Comparison of ENCODE assay signal across 8 mouse cellular contexts in genomic region chr6:88199001-88199717, GRCm38 (mm10). TPM values are rescaled to one million over a fixed set of nuclear protein-coding genes. Genes with fewer than 3 reads are reported as not detected.
DNase-seq lines count a peak whose midpoint lies in the region; ATAC-seq and TF ChIP-seq lines count a peak whose summit lies in the region.

No protein-coding gene starts in this region.

- H3K4me2 ChIP-seq in forebrain, postnatal 0 days (ENCODE audit: low read depth), result peak overlapping the region; percentile 35
- peak overlapping the region; percentile 84 for H3K4me2 ChIP-seq in limb, embryonic 11.5 days (ENCODE audit: low read depth, severe bottlenecking)

- H3K4me3 ChIP-seq in forebrain, postnatal 0 days (ENCODE audit: low read depth, low read length), result peak overlapping the region; percentile 23
- H3K4me3 ChIP-seq in limb, embryonic 11.5 days (ENCODE audit: low read depth, low read length), result peak overlapping the region; percentile 37

- no peak overlapping the region for H3K9ac ChIP-seq in forebrain, postnatal 0 days
- H3K9ac ChIP-seq in limb, embryonic 11.5 days (ENCODE audit: low read length), result peak overlapping the region; percentile 37; the same call in 1 of the 2 replicates

- no peak for ATAC-seq in forebrain, postnatal 0 days
- ATAC-seq in limb, embryonic 11.5 days (ENCODE audit: insufficient number of reproducible peaks, low FRiP score, low TSS enrichment, low read depth), result no peak
- no peak for ATAC-seq in CD4-positive, CD25-positive, alpha-beta regulatory T cell, adult 4 months

- 2% methylated on average over 39 of the region's 39 CpGs for WGBS in forebrain, postnatal 0 days
- under 1% methylated on average over 39 of the region's 39 CpGs for WGBS in limb, embryonic 11.5 days

- TF ChIP-seq CTCF in forebrain, postnatal 0 days (IDR thresholded peaks at IDR 0.05; ENCODE audit: low read depth), result no peak

- 0 out of 2 replicates have a peak, but pooled peaks cover 8% of the 10 kb centered on the region for H3K4me1 ChIP-seq in forebrain, postnatal 0 days (ENCODE audit: insufficient read depth)
- H3K4me1 ChIP-seq in limb, embryonic 11.5 days (ENCODE audit: control insufficient read depth, insufficient read depth, low read length), result peaks cover 30% of the 10 kb centered on the region

- H3K36me3 ChIP-seq in forebrain, postnatal 0 days (ENCODE audit: insufficient read depth), result no peaks in the 10 kb centered on the region
- H3K36me3 ChIP-seq in limb, embryonic 11.5 days (ENCODE audit: control insufficient read depth, insufficient read depth, low read length), result no peaks in the 10 kb centered on the region

- no peaks in the 10 kb centered on the region for H3K9me3 ChIP-seq in forebrain, postnatal 0 days (ENCODE audit: low read length)
- H3K9me3 ChIP-seq in limb, embryonic 11.5 days (ENCODE audit: control insufficient read depth, low read length), result no peaks in the 10 kb centered on the region

- peaks cover 86% of the 10 kb centered on the region for H3K27me3 ChIP-seq in forebrain, postnatal 0 days (ENCODE audit: insufficient read depth, low read length)
- peaks cover 94% of the 10 kb centered on the region for H3K27me3 ChIP-seq in limb, embryonic 11.5 days (ENCODE audit: control insufficient read depth, insufficient read depth, low read length)

- peak; percentile 32 for DNase-seq in thymus, postnatal 4 days
- DNase-seq in thymus, postnatal 25 days, result no peak
- peak; percentile 48 for DNase-seq in forebrain, postnatal 0 days
- peak; percentile 59 for DNase-seq in limb, embryonic 11.5 days (ENCODE audit: low spot score)
- DNase-seq in neural tube, embryonic 10.5 days (ENCODE audit: extremely low spot score, low spot score), result peak; percentile 65
- DNase-seq in layer of hippocampus, adult 18-20 months (ENCODE audit: low spot score in 2 of 2), result no peak
- DNase-seq in cerebellum, adult 8-10 months, result no peak

- H3K27ac ChIP-seq in forebrain, postnatal 0 days (ENCODE audit: low read depth, low read length), result no peak overlapping the region
- H3K27ac ChIP-seq in limb, embryonic 11.5 days (replicated peaks; ENCODE audit: low read depth, low read length), result no peak overlapping the region

RNA-seq across cellular contexts. Expression of gene Gata2, which starts 5.5 kb away (rescaled TPM):
- 1.2 and 2.3 TPM in 2 replicates for total RNA-seq in forebrain, postnatal 0 days (2014; rRNA removed)
- 4.6 and 5.6 TPM in 2 replicates for polyA plus RNA-seq in forebrain, postnatal 0 days (2015; fragmentation: Nextera tagmentation; extraction: Ambion mirVana)
- polyA plus RNA-seq in limb, embryonic 11.5 days (2014; fragmentation: Nextera tagmentation; extraction: Ambion mirVana), result 1.9 and 4.0 TPM in 2 replicates
- under 1 TPM in 1 of 2 experiments, not detected in 1; 0.09 TPM for polyA plus RNA-seq in CD4-positive, CD25-positive, alpha-beta regulatory T cell, adult 4 months (2017; shearing (Covaris generic))
- 1 to 10 TPM; 5.0 to 5.9 TPM for total RNA-seq in layer of hippocampus, adult 18-20 months (2021)

RNA-seq across cellular contexts. Expression of gene Dnajb8, which starts 22.9 kb away (rescaled TPM):
- total RNA-seq in forebrain, postnatal 0 days (2014; rRNA removed), result not detected in 2 replicates
- not detected in 2 replicates for polyA plus RNA-seq in forebrain, postnatal 0 days (2015; fragmentation: Nextera tagmentation; extraction: Ambion mirVana)
- not detected in 2 replicates for polyA plus RNA-seq in limb, embryonic 11.5 days (2014; fragmentation: Nextera tagmentation; extraction: Ambion mirVana)
- polyA plus RNA-seq in CD4-positive, CD25-positive, alpha-beta regulatory T cell, adult 4 months (2017; shearing (Covaris generic)), result not detected
- not detected for total RNA-seq in layer of hippocampus, adult 18-20 months (2021)

Comparison
In these comparisons a context has a peak if more than half of its experiments do, and no peak if none do; other contexts are left out.
1. DNase-seq: peak in thymus, postnatal 4 days (single experiment), forebrain, postnatal 0 days (single experiment), limb, embryonic 11.5 days (single experiment) and neural tube, embryonic 10.5 days (single experiment); none in thymus, postnatal 25 days (single experiment), layer of hippocampus, adult 18-20 months (0 of 2) and cerebellum, adult 8-10 months (single experiment).